Mouse (Mus musculus) CH12.LX (cell line): ENCODE results near the gene Txn2. TPM values are rescaled to one million over a fixed set of nuclear protein-coding genes. Genes with fewer than 3 reads are reported as not detected.

ENCODE experiments used
- DNase-seq: peaks from one replicate; pipeline ENCODE4 v3.0.0-alpha.2; 2013; ENCODE audit errors: extremely low read depth
- H3K27ac ChIP-seq: 2 replicates; pipeline ENCODE4 v1.5.1; 2012; ENCODE audit warnings: low read depth, mild to moderate bottlenecking, control low read depth, moderate library complexity; ENCODE audit not compliant: insufficient read depth
- H3K27me3 ChIP-seq: replicated peaks from 2 replicates; pipeline ENCODE3; 2012; ENCODE audit warnings: inconsistent platforms
- H3K36me3 ChIP-seq, 2 experiments: replicated peaks in 1 of 2; 2 replicates each; pipeline versions ENCODE3 to v1.6.1; 2012; ENCODE audit warnings: inconsistent platforms in 1 of 2, low read length in 1 of 2, mild to moderate bottlenecking in 1 of 2, mixed read lengths in 1 of 2, moderate library complexity in 1 of 2; ENCODE audit not compliant: control insufficient read depth in 1 of 2, insufficient read depth in 1 of 2
- H3K4me1 ChIP-seq, 2 experiments: 2 replicates each; pipeline ENCODE4 v1.6.1; 2012; ENCODE audit warnings: inconsistent platforms in 1 of 2, moderate library complexity in 1 of 2; ENCODE audit not compliant: insufficient read depth in 2 of 2, control insufficient read depth in 1 of 2
- H3K4me2 ChIP-seq: 2 replicates; pipeline ENCODE4 v1.6.1; 2012; ENCODE audit warnings: low read depth, mild to moderate bottlenecking, control low read depth; ENCODE audit not compliant: poor library complexity, insufficient read depth, severe bottlenecking
- H3K4me3 ChIP-seq, 3 experiments: fragments of 150-350 bp in 1 of 3; sonication (generic) in 1 of 3; replicated peaks in 1 of 3; 2 replicates each; pipeline versions ENCODE3 to v1.5.1; 2011 to 2012; ENCODE audit warnings: low read depth in 2 of 3, low read length in 2 of 3, mild to moderate bottlenecking in 2 of 3, moderate library complexity in 2 of 3, control low read depth in 1 of 3, improper control_type of control experiment in 1 of 3, inconsistent platforms in 1 of 3, mixed read lengths in 1 of 3; ENCODE audit not compliant: poor library complexity in 1 of 3
- H3K79me2 ChIP-seq: replicated peaks from 2 replicates; pipeline ENCODE4 v1.6.1; 2012; ENCODE audit warnings: mild to moderate bottlenecking, moderate library complexity; ENCODE audit not compliant: control insufficient read depth, poor library complexity, insufficient read depth, severe bottlenecking; ENCODE audit errors: extremely low read depth
- H3K9ac ChIP-seq: 2 replicates; pipeline ENCODE4 v1.6.1; 2012; ENCODE audit warnings: low read depth, mild to moderate bottlenecking, control low read depth, moderate library complexity; ENCODE audit not compliant: insufficient read depth
- H3K9me3 ChIP-seq: replicated peaks from 2 replicates; pipeline ENCODE3; 2012; ENCODE audit warnings: low read length, inconsistent platforms, mixed read lengths
- BHLHE40 ChIP-seq: IDR thresholded peaks from 2 replicates; pipeline ENCODE4 v1.6.1; 2011; ENCODE audit warnings: mild to moderate bottlenecking, low read depth, low read length, improper control_type of control experiment
- CHD1 ChIP-seq: IDR thresholded peaks from 2 replicates; pipeline ENCODE4 v1.6.1; 2012; ENCODE audit warnings: low read depth, low read length, improper control_type of control experiment, inconsistent platforms
- CHD2 ChIP-seq: IDR thresholded peaks from 2 replicates; pipeline ENCODE4 v1.6.1; 2011; ENCODE audit warnings: low read length, improper control_type of control experiment
- EP300 ChIP-seq: IDR thresholded peaks from 2 replicates; pipeline ENCODE4 v1.6.1; 2011; ENCODE audit warnings: low read length, improper control_type of control experiment
- GABPA ChIP-seq: IDR thresholded peaks from 2 replicates; pipeline ENCODE4 v1.6.1; 2012; ENCODE audit warnings: low read depth, low read length, improper control_type of control experiment, inconsistent platforms; ENCODE audit not compliant: insufficient replicate concordance
- HCFC1 ChIP-seq: IDR thresholded peaks from 2 replicates; pipeline ENCODE4 v1.6.1; 2012; ENCODE audit warnings: low read depth, mild to moderate bottlenecking, inconsistent platforms, low read length, improper control_type of control experiment
- IRF4 ChIP-seq: IDR thresholded peaks from 2 replicates; pipeline ENCODE4 v1.6.1; 2014; ENCODE audit warnings: low read depth, mild to moderate bottlenecking, inconsistent platforms, low read length, improper control_type of control experiment
- JUN ChIP-seq: IDR thresholded peaks from 2 replicates; pipeline ENCODE4 v1.6.1; 2011; ENCODE audit warnings: low read depth, mild to moderate bottlenecking, low read length, improper control_type of control experiment, moderate library complexity; ENCODE audit not compliant: insufficient read depth
- JUND ChIP-seq: conservative IDR thresholded peaks from 2 replicates; pipeline ENCODE4 v1.6.1; 2011; ENCODE audit warnings: low read depth, low read length, improper control_type of control experiment
- MAFK ChIP-seq: IDR thresholded peaks from 2 replicates; pipeline ENCODE4 v1.6.1; 2011; ENCODE audit warnings: low read length, improper control_type of control experiment; ENCODE audit not compliant: insufficient replicate concordance
- MAZ ChIP-seq: IDR thresholded peaks from 2 replicates; pipeline ENCODE4 v1.6.1; 2012; ENCODE audit warnings: low read depth, mild to moderate bottlenecking, inconsistent platforms, low read length, improper control_type of control experiment, moderate library complexity
- MEF2A ChIP-seq: IDR thresholded peaks from 2 replicates; pipeline ENCODE4 v1.6.1; 2014; ENCODE audit warnings: low read depth, mild to moderate bottlenecking, inconsistent platforms, low read length, improper control_type of control experiment, borderline replicate concordance
- MYC ChIP-seq: IDR thresholded peaks from 2 replicates; pipeline ENCODE4 v1.6.1; 2011; ENCODE audit warnings: low read depth, mild to moderate bottlenecking, improper control_type of control experiment, low read length
- NELFE ChIP-seq: IDR thresholded peaks from 2 replicates; pipeline ENCODE4 v1.6.1; 2011; ENCODE audit warnings: low read depth, low read length, improper control_type of control experiment
- POLR2AphosphoS2 ChIP-seq: IDR thresholded peaks from 2 replicates; pipeline ENCODE4 v1.6.1; 2011; ENCODE audit warnings: low read depth, low read length, improper control_type of control experiment
- RCOR1 ChIP-seq: conservative IDR thresholded peaks from 2 replicates; pipeline ENCODE4 v1.6.1; 2012; ENCODE audit warnings: low read depth, mild to moderate bottlenecking, inconsistent platforms, low read length, improper control_type of control experiment
- SIN3A ChIP-seq: IDR thresholded peaks from 2 replicates; pipeline ENCODE4 v1.6.1; 2012; ENCODE audit warnings: low read length, improper control_type of control experiment, inconsistent platforms
- SMC3 ChIP-seq: IDR thresholded peaks from 2 replicates; pipeline ENCODE4 v1.6.1; 2011; ENCODE audit warnings: low read depth, low read length, improper control_type of control experiment
- TBP ChIP-seq: conservative IDR thresholded peaks from 2 replicates; pipeline ENCODE4 v1.6.1; 2011; ENCODE audit warnings: low read depth, low read length, improper control_type of control experiment
- UBTF ChIP-seq: IDR thresholded peaks from 2 replicates; pipeline ENCODE4 v1.6.1; 2012; ENCODE audit warnings: low read depth, mild to moderate bottlenecking, inconsistent platforms, low read length, improper control_type of control experiment, moderate library complexity
- USF1 ChIP-seq: IDR thresholded peaks from 2 replicates; pipeline ENCODE4 v1.6.1; 2014; ENCODE audit warnings: low read depth, mild to moderate bottlenecking, inconsistent platforms, low read length, improper control_type of control experiment
- USF2 ChIP-seq: conservative IDR thresholded peaks from 2 replicates; pipeline ENCODE4 v1.6.1; 2011; ENCODE audit warnings: low read depth, low read length, improper control_type of control experiment
- ZKSCAN1 ChIP-seq: IDR thresholded peaks from 2 replicates; pipeline ENCODE4 v1.6.1; 2012; ENCODE audit warnings: low read depth, inconsistent platforms, low read length, improper control_type of control experiment, borderline replicate concordance
- ZMIZ1 ChIP-seq: IDR thresholded peaks from 2 replicates; pipeline ENCODE4 v1.6.1; 2012; ENCODE audit warnings: low read depth, mild to moderate bottlenecking, inconsistent platforms, low read length, improper control_type of control experiment
- dilution Hi-C: fragments of 300-500 bp; cut with MboI; formaldehyde crosslinking; loops from 2 replicates; pipeline ENCODE4 v1.14.3; 2020; ENCODE audit warnings: low sequenced_read_pairs; ENCODE audit not compliant: extremely low pct_unique_long_range_greater_than_20kb, extremely low pct_ligation_motif_present
- in situ Hi-C: fragments of 300-500 bp; cut with MboI; formaldehyde crosslinking; loops from 3 replicates; pipeline ENCODE4 v1.14.3; 2019; ENCODE audit warnings: low sequenced_read_pairs, low pct_ligation_motif_present, low pct_unique_long_range_greater_than_20kb, mixed read lengths
- polyA plus RNA-seq: library from polyadenylated mRNA; unstranded; fragments of >175 nt; gene quantifications from 2 replicates; pipeline ENCODE4 v1.2.1, GENCODE M21; 2012; ENCODE audit warnings: low read depth; ENCODE audit not compliant: insufficient read length
- total RNA-seq, 2 experiments: library from RNA; depleted of rRNA; stranded (reverse); fragments of 300-350 nt in 1 of 2; fragments of >200 nt in 1 of 2; gene quantifications; 2 replicates each; pipeline ENCODE4 v1.2.3; 2012 to 2014

The Txn2 gene
- total and polyA plus RNA-seq, 3 experiments, result 22.4 to 209 (median 105) TPM

DNA sequence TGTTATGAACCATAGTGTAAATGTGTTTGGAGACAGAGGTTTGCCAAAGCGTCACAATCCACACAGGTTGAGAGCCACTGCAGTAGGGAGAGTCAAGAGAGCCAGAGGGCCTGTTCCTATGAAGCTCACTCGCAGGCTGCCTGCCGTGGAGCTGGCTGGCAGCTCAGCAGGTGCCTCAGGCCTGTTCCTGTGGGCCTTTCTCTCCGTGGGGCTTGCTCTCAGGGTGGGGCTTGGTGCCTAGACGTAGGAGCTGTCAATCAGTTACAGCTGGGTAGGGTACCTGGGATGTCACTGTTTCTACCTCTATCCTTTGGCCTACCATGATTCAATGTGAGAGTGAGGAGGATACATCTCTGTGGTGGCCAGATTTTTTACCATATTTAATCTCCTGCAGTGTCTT, 6.2 kb upstream of the Txn2 start:
- in situ Hi-C loops (loop anchor here (5.0 kb wide), 1 partner anchor 37 kb away; the partner anchor contains the start of gene Eif3d), dilution Hi-C loops (no loop called here)
- H3K27ac ChIP-seq, result no peak overlapping the region
- DNase-seq, result no peak
- H3K4me2 ChIP-seq, result no peak overlapping the region
- H3K36me3 ChIP-seq, result no peaks in the 10 kb centered on the region
- no peak for TF ChIP-seq CHD1
- no peak for TF ChIP-seq USF1
- no peak overlapping the region for H3K4me3 ChIP-seq
- peaks cover 17 to 54% of the 10 kb centered on the region in 2 experiments for H3K4me1 ChIP-seq
- no peaks in the 10 kb centered on the region for H3K79me2 ChIP-seq
- H3K27me3 ChIP-seq, result peaks cover 3% of the 10 kb centered on the region
- H3K9me3 ChIP-seq, result no peaks in the 10 kb centered on the region
- H3K9ac ChIP-seq, result no peak overlapping the region

DNA sequence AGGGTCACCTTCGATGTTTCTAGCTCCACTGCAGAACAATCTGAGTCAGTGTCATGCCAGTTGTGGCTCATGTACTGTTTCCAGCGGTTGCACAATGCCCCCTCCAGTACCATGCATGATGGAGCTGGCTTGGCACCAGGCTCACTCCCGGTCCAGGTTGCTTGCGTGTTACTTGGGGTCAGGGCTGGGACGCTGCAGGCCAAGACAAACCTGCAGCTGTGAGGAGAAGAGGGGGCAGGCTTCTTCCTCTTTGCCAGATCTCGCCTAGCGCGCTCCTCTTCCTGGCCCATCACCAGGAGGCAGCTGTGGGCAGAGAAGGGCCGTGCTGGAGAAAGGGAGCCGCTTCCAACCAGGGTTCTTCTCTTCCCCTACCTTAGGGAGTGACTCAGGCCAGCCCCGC, 5.5 kb upstream of the Txn2 start:
- in situ Hi-C loops (loop anchor here (5.0 kb wide), 1 partner anchor 38 kb away; the partner anchor contains the start of gene Eif3d), dilution Hi-C loops (no loop called here)
- no peak overlapping the region for H3K4me3 ChIP-seq
- H3K36me3 ChIP-seq, result no peaks in the 10 kb centered on the region
- no peak for DNase-seq
- peaks cover 3% of the 10 kb centered on the region for H3K27me3 ChIP-seq
- H3K4me1 ChIP-seq, result peaks cover 20 to 60% of the 10 kb centered on the region in 2 experiments
- H3K9ac ChIP-seq, result no peak overlapping the region
- no peak overlapping the region for H3K4me2 ChIP-seq
- no peak overlapping the region for H3K27ac ChIP-seq
- TF ChIP-seq SMC3, result no peak
- no peak for TF ChIP-seq IRF4
- TF ChIP-seq UBTF, result no peak
- no peak for TF ChIP-seq MAFK
- no peak for TF ChIP-seq CHD1
- no peak for TF ChIP-seq JUND
- no peak for TF ChIP-seq ZKSCAN1
- no peak for TF ChIP-seq BHLHE40
- TF ChIP-seq SIN3A, result no peak
- no peaks in the 10 kb centered on the region for H3K79me2 ChIP-seq
- H3K9me3 ChIP-seq, result no peaks in the 10 kb centered on the region

DNA sequence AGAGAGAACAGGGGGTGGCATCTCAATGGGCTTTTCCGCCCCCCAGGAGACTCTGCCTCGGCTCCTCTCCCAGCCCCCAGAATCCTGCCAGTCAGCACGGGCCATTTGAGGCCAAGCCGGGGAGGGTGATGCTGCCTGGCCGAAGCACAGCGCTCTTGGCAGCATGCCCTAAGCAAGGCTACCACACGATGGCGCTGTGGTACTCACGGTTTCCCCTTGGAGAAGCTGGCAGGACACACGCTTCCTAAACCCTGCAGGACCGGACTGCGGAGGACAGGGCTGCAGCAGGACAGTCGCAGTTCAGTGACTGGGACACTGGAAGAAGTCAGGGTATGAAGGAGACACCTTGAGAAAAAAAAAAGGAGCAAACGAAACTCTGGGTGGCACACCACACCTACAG, 5.0 kb upstream of the Txn2 start:
- dilution Hi-C loops, result no loop called here
- peak overlapping the region; percentile 57 for H3K4me2 ChIP-seq
- no peaks in the 10 kb centered on the region for H3K36me3 ChIP-seq
- peak; percentile 90 for DNase-seq
- H3K9me3 ChIP-seq, result no peaks in the 10 kb centered on the region
- peaks cover 20 to 55% of the 10 kb centered on the region in 2 experiments for H3K4me1 ChIP-seq
- H3K9ac ChIP-seq, result no peak overlapping the region
- H3K4me3 ChIP-seq, result no peak overlapping the region
- no peaks in the 10 kb centered on the region for H3K79me2 ChIP-seq
- H3K27ac ChIP-seq, result no peak overlapping the region
- in situ Hi-C loops, result loop anchor here (5.0 kb wide), 1 partner anchor 39 kb away; the partner anchor contains the start of gene Eif3d
- peaks cover 3% of the 10 kb centered on the region for H3K27me3 ChIP-seq
- peak; percentile 65; the same call in 1 of the 2 replicates for TF ChIP-seq MEF2A
- TF ChIP-seq RCOR1, result no peak
- no peak for TF ChIP-seq USF1
- no peak for TF ChIP-seq HCFC1
- no peak for TF ChIP-seq JUN
- TF ChIP-seq ZMIZ1, result no peak
- no peak for TF ChIP-seq CHD1
- no peak for TF ChIP-seq CHD2
- no peak for TF ChIP-seq SIN3A
- TF ChIP-seq ZKSCAN1, result no peak
- peak; percentile 35; the same call in 1 of the 2 replicates for TF ChIP-seq NELFE
- 0 out of 2 replicates have a peak, but pooled peaks have one; percentile 18 for TF ChIP-seq MAZ
- peak; percentile 77; the same call in 1 of the 2 replicates for TF ChIP-seq MYC
- no peak for TF ChIP-seq POLR2AphosphoS2
- TF ChIP-seq SMC3, result peak; percentile 73
- TF ChIP-seq USF2, result no peak
- TF ChIP-seq EP300, result peak; percentile 26; the same call in 1 of the 2 replicates
- TF ChIP-seq MAFK, result 0 out of 2 replicates have a peak, but pooled peaks have one; percentile 15
- TF ChIP-seq UBTF, result no peak
- TF ChIP-seq TBP, result no peak
- TF ChIP-seq GABPA, result no peak
